Mouse (Mus musculus): ENCODE results near the gene Prom2.

DNA sequence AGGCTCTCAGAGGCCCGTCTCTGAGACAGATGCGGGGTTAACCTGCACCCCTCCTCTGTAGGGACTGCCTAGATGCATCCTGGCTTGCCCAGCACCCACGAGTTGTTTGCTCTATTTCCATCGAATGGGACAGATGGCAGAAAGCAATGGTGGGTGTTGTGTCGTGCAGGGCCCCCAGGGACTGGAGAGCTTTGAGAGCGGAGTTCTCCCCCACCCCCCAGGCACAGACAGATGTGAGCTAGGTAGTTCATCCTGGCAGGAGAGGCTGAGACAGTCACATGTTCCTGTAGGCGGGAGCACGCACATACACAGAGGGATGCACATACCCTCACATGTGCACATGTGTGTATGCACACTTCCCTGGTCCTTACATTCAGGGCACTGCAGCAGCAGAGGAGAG lies 24.2 kb downstream of the Prom2 start:
- TF ChIP-seq CTCF (conservative IDR thresholded peaks at IDR 0.05; ENCODE audit: low read length), result no peak
- TF ChIP-seq POU5F1 (IDR thresholded peaks at IDR 0.05; ENCODE audit: borderline replicate concordance, low read length), result no peak
